Mouse (Mus musculus): ENCODE data around the gene Myo1b. TPM values are rescaled to one million over a fixed set of nuclear protein-coding genes. Genes with fewer than 3 reads are reported as not detected.

Gene Myo1b
- polyA plus RNA-seq, 1 experiment from 2014 or later, result 87.7 TPM

- Histone ChIP-seq H3K4me2 (ENCODE audit: low read depth, low read length) (peak overlapping the region; percentile 7; the same call in 1 of the 2 replicates), H3K4me3 (ENCODE audit: low read depth, low read length) (no peak overlapping the region), H3K9ac (ENCODE audit: low read depth, low read length) (no peak overlapping the region), H3K27ac (replicated peaks; ENCODE audit: low read depth, low read length) (no peak overlapping the region), H3K36me3 (ENCODE audit: control insufficient read depth, insufficient read depth, low read length) (no peaks in the 10 kb centered on the region), H3K9me3 (ENCODE audit: control insufficient read depth, low read length) (no peaks in the 10 kb centered on the region), H3K27me3 (replicated peaks; ENCODE audit: control insufficient read depth, insufficient read depth, low read length) (no peaks in the 10 kb centered on the region), H3K4me1 (ENCODE audit: control insufficient read depth, insufficient read depth, low read length) (peaks cover 36% of the 10 kb centered on the region)
- WGBS, result 32% methylated on average over 8 of the region's 8 CpGs
- DNase-seq (ENCODE audit: low spot score), result peak; percentile 70
- ATAC-seq (ENCODE audit: low read depth), result no peak
Measured at GRCm38 (mm10) chr1:51907821-51908220, 8.1 kb downstream of the Myo1b start.

- Histone ChIP-seq H3K4me1 (ENCODE audit: control insufficient read depth, insufficient read depth, low read length) (peaks cover 30% of the 10 kb centered on the region), H3K27ac (replicated peaks; ENCODE audit: low read depth, low read length) (no peak overlapping the region), H3K36me3 (ENCODE audit: control insufficient read depth, insufficient read depth, low read length) (no peaks in the 10 kb centered on the region), H3K27me3 (replicated peaks; ENCODE audit: control insufficient read depth, insufficient read depth, low read length) (no peaks in the 10 kb centered on the region), H3K9me3 (ENCODE audit: control insufficient read depth, low read length) (no peaks in the 10 kb centered on the region), H3K4me2 (ENCODE audit: low read depth, low read length) (no peak overlapping the region), H3K9ac (ENCODE audit: low read depth, low read length) (no peak overlapping the region), H3K4me3 (ENCODE audit: low read depth, low read length) (no peak overlapping the region)
- DNase-seq (ENCODE audit: low spot score) (no peak), ATAC-seq (ENCODE audit: low read depth) (no peak)
- WGBS, result 86% methylated on average over 8 of the region's 8 CpGs
Measured at GRCm38 (mm10) chr1:51906206-51906906, 9.5 kb downstream of the Myo1b start.

GRCm38 (mm10) chr1:51905073-51905472 lies 10.8 kb downstream of the Myo1b start:
- 75% methylated on average over 6 of the region's 6 CpGs for WGBS
- H3K9me3 ChIP-seq (ENCODE audit: control insufficient read depth, low read length), result no peaks in the 10 kb centered on the region
- H3K4me1 ChIP-seq (ENCODE audit: control insufficient read depth, insufficient read depth, low read length), result peaks cover 29% of the 10 kb centered on the region
- no peaks in the 10 kb centered on the region for H3K36me3 ChIP-seq (ENCODE audit: control insufficient read depth, insufficient read depth, low read length)
- H3K4me2 ChIP-seq (ENCODE audit: low read depth, low read length), result no peak overlapping the region
- ATAC-seq (ENCODE audit: low read depth), result no peak
- no peak for DNase-seq (ENCODE audit: low spot score)
- no peak overlapping the region for H3K9ac ChIP-seq (ENCODE audit: low read depth, low read length)
- H3K27me3 ChIP-seq (replicated peaks; ENCODE audit: control insufficient read depth, insufficient read depth, low read length), result no peaks in the 10 kb centered on the region
- H3K27ac ChIP-seq (replicated peaks; ENCODE audit: low read depth, low read length), result no peak overlapping the region
- H3K4me3 ChIP-seq (ENCODE audit: low read depth, low read length), result no peak overlapping the region

- peak; percentile 64 for ATAC-seq (ENCODE audit: low read depth)
Measured at GRCm38 (mm10) chr1:51897160-51897572, 18.7 kb downstream of the Myo1b start.

GRCm38 (mm10) chr1:51895961-51896360 lies 19.9 kb downstream of the Myo1b start:
- no peak overlapping the region for H3K27ac ChIP-seq (replicated peaks; ENCODE audit: low read depth, low read length)
- H3K27me3 ChIP-seq (replicated peaks; ENCODE audit: control insufficient read depth, insufficient read depth, low read length), result no peaks in the 10 kb centered on the region
- no peaks in the 10 kb centered on the region for H3K9me3 ChIP-seq (ENCODE audit: control insufficient read depth, low read length)
- H3K4me2 ChIP-seq (ENCODE audit: low read depth, low read length), result no peak overlapping the region
- H3K4me1 ChIP-seq (ENCODE audit: control insufficient read depth, insufficient read depth, low read length), result peaks cover 38% of the 10 kb centered on the region
- 74% methylated on average over 10 of the region's 10 CpGs for WGBS
- DNase-seq (ENCODE audit: low spot score) (no peak), ATAC-seq (ENCODE audit: low read depth) (no peak)
- no peak overlapping the region for H3K4me3 ChIP-seq (ENCODE audit: low read depth, low read length)
- no peaks in the 10 kb centered on the region for H3K36me3 ChIP-seq (ENCODE audit: control insufficient read depth, insufficient read depth, low read length)
- H3K9ac ChIP-seq (ENCODE audit: low read depth, low read length), result no peak overlapping the region

More at GRCm38 (mm10) chr1:51897160-51897572, 18.7 kb downstream of the Myo1b start:
- WGBS, result 45% methylated on average over 5 of the region's 6 CpGs
- H3K9me3 ChIP-seq (ENCODE audit: control insufficient read depth, low read length), result no peaks in the 10 kb centered on the region
- H3K4me3 ChIP-seq (ENCODE audit: low read depth, low read length), result no peak overlapping the region
- peaks cover 32% of the 10 kb centered on the region for H3K4me1 ChIP-seq (ENCODE audit: control insufficient read depth, insufficient read depth, low read length)
- no peak overlapping the region for H3K4me2 ChIP-seq (ENCODE audit: low read depth, low read length)
- no peaks in the 10 kb centered on the region for H3K27me3 ChIP-seq (replicated peaks; ENCODE audit: control insufficient read depth, insufficient read depth, low read length)
- H3K9ac ChIP-seq (ENCODE audit: low read depth, low read length), result no peak overlapping the region
- peak; percentile 56 for DNase-seq (ENCODE audit: low spot score)
- 0 out of 2 replicates have a peak overlapping the region, but pooled peaks have one; percentile 8 for H3K27ac ChIP-seq (replicated peaks; ENCODE audit: low read depth, low read length)
- H3K36me3 ChIP-seq (ENCODE audit: control insufficient read depth, insufficient read depth, low read length), result no peaks in the 10 kb centered on the region

- Histone ChIP-seq H3K4me2 (ENCODE audit: low read depth, low read length) (no peak overlapping the region; the same call in 1 of the 2 replicates), H3K9ac (ENCODE audit: low read depth, low read length) (no peak overlapping the region), H3K27ac (replicated peaks; ENCODE audit: low read depth, low read length) (no peak overlapping the region), H3K4me3 (ENCODE audit: low read depth, low read length) (no peak overlapping the region), H3K36me3 (ENCODE audit: control insufficient read depth, insufficient read depth, low read length) (no peaks in the 10 kb centered on the region), H3K9me3 (ENCODE audit: control insufficient read depth, low read length) (no peaks in the 10 kb centered on the region), H3K4me1 (ENCODE audit: control insufficient read depth, insufficient read depth, low read length) (peaks cover 44% of the 10 kb centered on the region), H3K27me3 (replicated peaks; ENCODE audit: control insufficient read depth, insufficient read depth, low read length) (no peaks in the 10 kb centered on the region)
- ATAC-seq (ENCODE audit: low read depth) (no peak), DNase-seq (ENCODE audit: low spot score) (no peak)
- WGBS, result 76% methylated on average over 3 of the region's 3 CpGs
Measured at GRCm38 (mm10) chr1:51894721-51895120, 21.1 kb downstream of the Myo1b start.

GRCm38 (mm10) chr1:51893521-51894355 lies 22.1 kb downstream of the Myo1b start:
- 57% methylated on average over 16 of the region's 16 CpGs for WGBS
- no peaks in the 10 kb centered on the region for H3K36me3 ChIP-seq (ENCODE audit: control insufficient read depth, insufficient read depth, low read length)
- peaks cover 54% of the 10 kb centered on the region for H3K4me1 ChIP-seq (ENCODE audit: control insufficient read depth, insufficient read depth, low read length)
- ATAC-seq (ENCODE audit: low read depth) (no peak), DNase-seq (ENCODE audit: low spot score) (no peak)
- no peak overlapping the region for H3K4me3 ChIP-seq (ENCODE audit: low read depth, low read length)
- no peak overlapping the region for H3K4me2 ChIP-seq (ENCODE audit: low read depth, low read length)
- H3K9me3 ChIP-seq (ENCODE audit: control insufficient read depth, low read length), result no peaks in the 10 kb centered on the region
- no peak overlapping the region for H3K9ac ChIP-seq (ENCODE audit: low read depth, low read length)
- no peak overlapping the region for H3K27ac ChIP-seq (replicated peaks; ENCODE audit: low read depth, low read length)
- H3K27me3 ChIP-seq (replicated peaks; ENCODE audit: control insufficient read depth, insufficient read depth, low read length), result no peaks in the 10 kb centered on the region

GRCm38 (mm10) chr1:51892005-51892404 lies 23.9 kb downstream of the Myo1b start:
- Histone ChIP-seq H3K27me3 (replicated peaks; ENCODE audit: control insufficient read depth, insufficient read depth, low read length) (no peaks in the 10 kb centered on the region), H3K36me3 (ENCODE audit: control insufficient read depth, insufficient read depth, low read length) (no peaks in the 10 kb centered on the region), H3K27ac (replicated peaks; ENCODE audit: low read depth, low read length) (no peak overlapping the region), H3K4me2 (ENCODE audit: low read depth, low read length) (no peak overlapping the region), H3K4me3 (ENCODE audit: low read depth, low read length) (no peak overlapping the region), H3K4me1 (ENCODE audit: control insufficient read depth, insufficient read depth, low read length) (peaks cover 64% of the 10 kb centered on the region), H3K9me3 (ENCODE audit: control insufficient read depth, low read length) (no peaks in the 10 kb centered on the region), H3K9ac (ENCODE audit: low read depth, low read length) (no peak overlapping the region)
- 89% methylated on average over 4 of the region's 4 CpGs for WGBS
- DNase-seq (ENCODE audit: low spot score), result no peak
- ATAC-seq (ENCODE audit: low read depth), result no peak
